Mouse (Mus musculus): ENCODE results near the gene Olfr875. TPM values are rescaled to one million over a fixed set of nuclear protein-coding genes. Genes with fewer than 3 reads are reported as not detected.

The Olfr875 gene
- not detected in 4 replicates for total RNA-seq (2023)

GRCm38 (mm10) chr9:37771759-37772158 is at the start of gene Olfr875:
Olfr875 (plus strand) TSS chr9:37771857.

DNA sequence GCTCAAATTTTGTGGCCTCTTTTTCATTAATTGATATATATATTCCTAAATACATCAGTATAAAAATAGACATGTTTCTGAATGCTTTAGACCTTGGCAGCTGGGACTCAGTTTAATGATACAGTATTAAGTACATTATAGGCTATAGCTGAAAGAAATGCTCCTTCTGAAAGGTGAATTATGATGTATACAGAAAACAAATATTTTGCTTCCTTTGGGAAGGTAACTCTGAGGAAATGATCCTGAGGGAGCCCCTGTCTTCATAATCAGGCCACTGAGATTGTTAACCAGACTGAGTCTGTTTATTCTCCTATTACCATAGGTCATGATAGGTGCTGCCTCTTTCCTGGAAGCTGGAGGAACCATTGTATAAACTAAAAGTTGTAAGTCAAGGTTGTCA is 26.9 kb upstream of the Olfr875 start, which contains the start of gene Olfr874:
Gene Olfr874, plus strand, starts transcription at position 301 of the 400 bp plus-strand sequence.

GRCm38 (mm10) chr9:37802731-37803130 is 31.1 kb downstream of the Olfr875 start, which contains the start of gene Olfr876:
Olfr876 (plus strand) TSS chr9:37803031.

Other genes with a start within 250 kb of the Olfr875 start
- 1.3 TPM in 1 of 4 replicates, not detected in the others for gene Esam, start 243.8 kb upstream of the Olfr875 start, total RNA-seq (2023)
- gene Vsig2, start 232.6 kb upstream of the Olfr875 start, total RNA-seq (2023): not detected in 4 replicates
- 3.2 to 6.0 TPM (median 4.0 TPM) in 4 replicates for gene Nrgn, start 219.0 kb upstream of the Olfr875 start, total RNA-seq (2023)
- gene Siae, start 216.2 kb upstream of the Olfr875 start, total RNA-seq (2023): 6.2 to 10.9 TPM (median 9.4 TPM) in 4 replicates
- 1.1 to 3.6 TPM in 2 of 4 replicates, not detected in the others for gene Spa17, start 158.1 kb upstream of the Olfr875 start, total RNA-seq (2023)
- gene Tbrg1, start 114.5 kb upstream of the Olfr875 start, total RNA-seq (2023): 50.4 to 55.2 TPM (median 52.5 TPM) in 4 replicates
- gene Panx3, start 102.6 kb upstream of the Olfr875 start, total RNA-seq (2023): not detected in 4 replicates
- not detected in 4 replicates for gene Olfr160, start 55.6 kb upstream of the Olfr875 start, total RNA-seq (2023)
- gene Olfr874, start 26.8 kb upstream of the Olfr875 start, total RNA-seq (2023): not detected in 4 replicates
- gene Olfr876, start 31.2 kb downstream of the Olfr875 start, total RNA-seq (2023): not detected in 4 replicates
- not detected in 4 replicates for gene Olfr877, start 82.4 kb downstream of the Olfr875 start, total RNA-seq (2023)
- not detected in 4 replicates for gene Olfr145, start 124.9 kb downstream of the Olfr875 start, total RNA-seq (2023)
- gene Olfr878, start 146.0 kb downstream of the Olfr875 start, total RNA-seq (2023): not detected in 4 replicates
- not detected in 4 replicates for gene Olfr881, start 220.0 kb downstream of the Olfr875 start, total RNA-seq (2023)

Measured in B cell, adult 62 days (primary cell).